Mouse (Mus musculus) liver, embryonic 14.5 days (tissue): ENCODE measurements around the gene B230219D22Rik.

Source experiments
- CTCF ChIP-seq: IDR thresholded peaks from 2 replicates; pipeline ENCODE4 v1.5.1; 2016; ENCODE audit warnings: antibody characterized with exemption, low read depth, control low read depth
- EP300 ChIP-seq: IDR thresholded peaks from 2 replicates; pipeline ENCODE4 v1.6.1; 2016; ENCODE audit warnings: antibody characterized with exemption, low read depth

DNA sequence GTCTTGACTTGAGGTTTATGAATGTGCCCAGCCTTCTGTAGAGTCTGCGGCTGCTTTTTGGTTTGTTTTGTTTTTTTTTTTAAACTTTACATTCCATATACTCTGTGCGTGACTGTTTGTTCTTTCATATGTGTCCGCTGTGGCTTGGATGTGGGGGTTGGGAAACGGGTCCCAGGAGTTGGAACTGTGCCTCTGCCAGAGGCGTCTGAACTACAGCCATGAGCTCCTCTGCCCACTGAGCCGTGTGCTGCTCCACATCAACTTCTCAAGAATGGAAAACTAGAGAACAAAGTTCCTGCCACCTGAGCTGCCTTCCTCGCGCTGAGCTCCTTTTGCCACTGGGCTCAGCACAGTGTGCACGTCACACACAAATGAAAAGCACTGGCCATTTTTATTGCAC lies 10.7 kb upstream of the B230219D22Rik start:
- TF ChIP-seq CTCF (no peak), EP300 (no peak)
